Mouse (Mus musculus) lung, postnatal 4 days (tissue): Measurements from ENCODE around the gene Tceal8.

Source experiments
- DNase-seq, 2 experiments: peaks; one replicate each; pipeline ENCODE4 v3.0.0; 2021

The Tceal8 gene

GRCm38 (mm10) chrX:136127038-136127743, 45.0 kb downstream of the Tceal8 start:
- DNase-seq, result no peak
